Mouse (Mus musculus) right cerebral cortex, postnatal 4 days (tissue): ENCODE results near the gene Jund.

Experiments
- DNase-seq: peaks from one replicate; pipeline ENCODE4 v3.0.0-alpha.2; 2022

The Jund gene

DNA sequence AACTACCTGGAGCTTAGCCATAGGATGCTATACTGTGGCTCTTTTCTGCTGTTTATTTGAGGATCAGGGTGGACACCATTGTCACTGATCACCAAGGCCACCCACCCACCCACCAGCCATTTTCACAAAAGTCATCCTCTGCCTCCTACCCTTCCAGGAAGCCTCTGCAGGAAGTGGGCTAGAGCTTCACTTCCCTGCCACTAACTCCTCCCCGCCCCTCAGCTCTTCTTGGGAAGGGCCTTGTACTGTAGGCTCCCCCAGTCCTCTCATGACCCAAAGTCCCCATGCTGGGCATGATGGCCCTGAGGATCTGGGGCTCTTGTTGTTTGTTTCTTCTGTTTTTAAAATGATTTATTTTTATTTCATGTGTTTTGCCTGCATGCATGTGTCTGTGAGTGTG is 23.4 kb upstream of the Jund start:
- DNase-seq, result no peak

DNA sequence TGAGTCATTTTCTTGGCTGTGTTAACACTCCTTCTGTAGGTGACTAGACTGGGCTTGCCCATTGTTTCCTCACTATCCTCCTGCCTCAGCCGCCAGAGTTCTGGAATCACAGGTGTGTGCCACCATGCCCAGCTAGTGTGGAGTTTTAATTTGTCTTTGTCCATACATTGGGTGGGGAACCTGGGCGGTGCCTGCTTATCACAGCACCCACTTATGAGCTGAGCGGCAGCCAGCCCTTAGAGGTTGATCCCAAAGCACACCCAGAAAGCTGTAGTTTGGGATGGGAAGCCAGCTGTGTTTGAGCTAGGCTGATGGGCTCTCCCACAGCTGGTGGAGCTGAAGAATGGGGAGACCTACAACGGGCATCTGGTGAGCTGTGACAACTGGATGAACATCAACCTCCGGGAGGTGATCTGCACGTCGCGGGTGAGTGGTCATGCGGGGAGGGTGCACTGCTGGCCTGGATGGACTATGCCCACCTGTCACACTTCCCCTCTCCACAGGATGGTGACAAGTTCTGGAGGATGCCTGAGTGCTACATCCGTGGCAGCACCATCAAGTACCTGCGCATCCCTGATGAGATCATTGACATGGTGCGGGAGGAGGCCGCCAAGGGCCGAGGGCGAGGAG is 21.2 kb upstream of the Jund start:
- DNase-seq, result no peak

DNA sequence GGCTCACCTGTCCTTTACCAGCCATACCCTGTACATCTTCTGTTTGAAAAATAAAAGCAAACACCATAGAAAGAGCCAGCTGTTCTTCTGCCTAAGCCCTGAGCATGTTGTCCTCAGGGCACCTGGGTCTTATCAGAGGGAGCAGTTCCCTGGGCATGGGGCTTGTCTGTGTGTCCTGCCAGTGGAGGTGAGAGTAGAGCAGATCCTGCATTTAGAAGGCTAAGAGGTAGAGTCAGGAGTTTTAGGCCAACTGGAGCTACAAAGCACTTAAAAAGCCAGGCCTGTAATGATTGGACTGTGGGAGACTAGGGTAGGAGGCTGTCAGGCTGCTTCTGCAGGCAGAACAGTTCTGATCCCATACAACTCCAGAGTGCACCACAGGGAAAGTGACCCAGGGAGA is 20.1 kb upstream of the Jund start:
- no peak for DNase-seq

DNA sequence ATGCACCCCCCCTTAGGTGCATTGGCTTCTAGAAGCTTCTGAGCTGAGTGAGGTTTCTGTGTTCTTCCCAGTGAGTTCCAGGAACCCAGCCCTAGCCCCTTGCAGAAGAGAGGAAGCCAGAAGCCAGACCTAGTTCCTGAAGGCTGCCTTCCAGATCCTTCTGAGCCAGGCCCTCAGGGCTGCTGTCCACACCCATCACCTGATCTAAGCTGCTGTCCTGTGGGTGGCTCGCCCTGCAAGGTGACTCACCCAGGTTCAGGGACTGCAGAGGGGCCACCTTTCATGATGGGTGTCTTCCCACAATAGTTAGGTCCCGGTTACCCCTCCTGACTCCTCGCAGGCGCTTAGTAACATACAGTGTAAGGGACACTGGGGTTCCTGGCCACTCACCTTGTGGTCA is 19.3 kb upstream of the Jund start:
- no peak for DNase-seq

DNA sequence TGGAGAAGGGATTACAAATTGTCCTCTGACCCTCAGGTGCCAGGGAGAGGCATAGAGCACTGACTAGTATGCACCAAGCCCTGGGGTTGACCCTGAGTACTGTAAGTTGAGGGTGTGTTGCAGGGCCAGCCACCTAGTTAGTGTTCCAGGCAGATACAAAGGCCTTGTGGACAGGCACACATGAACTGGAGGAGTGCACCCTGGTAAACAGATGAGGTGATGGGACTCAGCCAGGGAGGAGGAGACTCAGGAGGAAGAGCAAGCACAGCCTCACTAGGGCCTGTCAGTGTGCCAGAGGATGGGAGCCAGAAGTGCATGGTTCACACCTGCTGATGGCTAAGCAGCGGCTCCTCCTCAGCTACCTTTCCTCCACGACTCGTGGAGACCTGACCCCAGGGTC is 18.7 kb upstream of the Jund start:
- DNase-seq, result no peak

- DNase-seq, result no peak
Observed at GRCm38 (mm10) chr8:70681410-70681809, 17.3 kb upstream of the Jund start.

GRCm38 (mm10) chr8:70682193-70682592 is 16.6 kb upstream of the Jund start:
- DNase-seq, result no peak

GRCm38 (mm10) chr8:70682692-70683091 is 16.1 kb upstream of the Jund start:
- no peak for DNase-seq

DNA sequence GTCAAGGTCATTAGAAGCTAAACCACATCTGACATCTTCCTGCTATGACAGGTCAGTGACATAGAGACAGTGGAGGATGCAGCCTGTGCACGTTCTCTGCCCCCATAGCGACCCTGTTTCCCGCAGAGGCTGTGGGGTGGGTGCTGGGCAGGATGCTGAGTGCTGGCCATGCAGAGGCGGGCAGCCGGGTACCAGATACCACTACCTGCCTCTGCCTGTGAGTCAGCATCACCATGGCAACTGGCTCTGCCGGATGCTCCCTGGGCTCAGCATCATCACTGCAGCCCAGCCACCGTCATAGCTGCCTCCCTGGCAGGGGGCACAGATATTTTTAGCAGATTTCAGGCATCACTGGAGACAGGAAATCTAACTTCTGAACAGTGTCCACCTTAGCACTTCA is 14.5 kb upstream of the Jund start:
- DNase-seq, result no peak

DNA sequence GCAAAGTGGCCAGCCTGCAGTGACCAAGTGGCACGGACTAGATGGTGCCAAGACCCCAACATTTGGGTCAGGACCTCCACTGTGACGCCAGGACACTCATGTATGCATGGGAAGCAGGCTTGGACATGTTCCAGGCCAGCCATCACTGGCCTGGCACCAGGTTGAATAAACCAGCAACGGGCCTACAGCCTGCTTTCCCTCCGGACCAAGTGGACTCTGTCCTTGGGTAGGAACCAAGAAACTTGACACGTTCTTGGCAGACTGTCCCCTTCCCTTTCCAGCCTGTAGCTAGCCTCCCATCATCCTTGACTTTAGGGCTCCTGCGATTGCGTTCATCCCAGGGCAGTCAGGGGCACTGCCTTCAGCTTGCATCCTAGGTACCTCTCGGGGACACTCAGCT is 11.2 kb upstream of the Jund start:
- DNase-seq, result no peak

- DNase-seq, result no peak
Observed at GRCm38 (mm10) chr8:70688136-70688535, 10.6 kb upstream of the Jund start.

GRCm38 (mm10) chr8:70689892-70690390 is 8.8 kb upstream of the Jund start:
- DNase-seq, result no peak

DNA sequence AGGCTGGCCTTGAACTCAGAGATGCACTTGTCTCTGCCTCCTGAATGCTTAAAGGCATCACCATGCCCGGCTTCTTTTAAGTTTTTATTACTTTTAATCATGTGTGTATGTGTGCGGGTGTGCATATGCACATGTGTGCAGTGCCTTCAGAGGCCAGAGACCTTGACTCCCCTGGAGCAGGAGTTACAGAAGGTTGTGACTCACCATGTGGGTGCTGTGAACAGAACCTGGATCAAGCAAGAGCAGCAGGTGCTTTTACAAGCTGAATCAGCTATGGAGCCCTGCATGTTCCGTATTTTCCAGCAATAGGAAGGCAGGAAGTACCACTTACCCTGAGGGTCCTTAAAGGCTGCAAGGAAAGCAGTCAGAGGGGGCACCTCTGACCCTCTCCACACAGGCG is 7.5 kb upstream of the Jund start:
- DNase-seq, result no peak

DNA sequence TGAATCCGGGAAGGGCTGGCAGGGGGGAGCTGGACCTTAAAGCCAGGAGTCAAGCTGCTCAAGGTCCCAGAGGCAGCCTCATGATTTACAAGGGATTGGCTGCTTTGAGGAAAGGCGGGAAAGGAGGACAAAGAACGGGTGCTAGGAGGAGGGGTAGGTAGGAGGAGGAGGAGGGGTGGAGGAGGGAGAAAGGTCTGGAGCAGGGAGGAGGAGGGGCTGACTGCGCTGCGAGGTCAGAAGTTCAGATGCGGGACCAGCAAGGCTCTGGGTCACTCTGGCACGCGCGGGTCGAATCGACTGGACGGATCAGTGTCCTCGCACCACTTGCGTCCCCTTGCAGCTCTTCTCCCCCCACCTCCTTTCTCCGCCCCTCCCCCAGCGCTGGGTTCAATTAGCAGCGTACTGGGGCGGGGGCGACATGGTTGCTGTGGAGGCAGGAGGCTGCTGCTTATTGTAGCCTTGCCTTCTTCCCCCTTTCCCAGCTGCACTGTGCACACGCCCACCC is 7.0 kb upstream of the Jund start:
- peak; percentile 62 for DNase-seq

- no peak for DNase-seq
Observed at GRCm38 (mm10) chr8:70693636-70694035, 5.1 kb upstream of the Jund start.

GRCm38 (mm10) chr8:70695318-70696018 is 3.3 kb upstream of the Jund start:
- DNase-seq, result no peak

- DNase-seq, result peak; percentile 65
Observed at GRCm38 (mm10) chr8:70696019-70696885, 2.5 kb upstream of the Jund start.

GRCm38 (mm10) chr8:70696946-70697345 is 1.8 kb upstream of the Jund start:
- DNase-seq, result no peak

DNA sequence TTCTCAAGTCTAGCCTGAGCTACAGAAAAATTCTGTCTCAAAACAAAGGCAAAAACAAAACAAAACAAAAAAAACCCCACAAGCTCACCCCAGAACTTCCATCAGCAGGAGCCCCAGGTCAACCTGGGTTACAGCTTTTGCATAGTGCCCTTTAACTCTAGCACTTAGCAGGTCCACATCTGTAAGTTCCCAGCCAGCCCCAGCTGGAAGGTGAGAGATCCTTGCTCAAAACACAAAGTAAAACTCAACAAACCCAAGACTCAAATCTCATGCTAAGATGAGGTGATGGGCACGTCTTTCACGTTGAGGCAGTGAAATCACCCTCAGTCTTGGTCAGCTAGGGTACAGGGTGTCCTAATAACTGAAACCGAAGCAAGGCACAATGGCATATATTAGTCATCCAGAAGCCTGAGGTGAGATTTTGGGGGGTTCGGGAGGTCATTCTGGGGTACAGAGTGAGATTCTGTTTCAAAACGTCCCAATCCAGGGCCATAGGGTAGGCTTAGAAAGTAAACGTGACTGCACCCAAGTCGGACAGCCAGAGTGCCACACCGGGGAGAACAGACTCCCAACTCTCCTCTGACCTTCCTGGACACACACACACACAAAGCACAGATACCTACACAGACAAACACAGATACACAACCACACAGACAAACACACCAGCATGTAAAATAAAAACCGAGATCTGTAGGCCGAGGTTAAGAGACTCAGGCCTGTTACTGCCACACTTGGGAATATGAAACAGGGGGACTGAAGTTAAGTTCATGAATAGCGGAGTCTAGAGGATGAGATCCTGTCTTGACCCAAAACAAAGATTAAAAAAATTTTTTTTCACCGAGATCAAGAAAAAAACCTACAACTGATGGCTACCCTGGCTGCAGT is 1.1 kb upstream of the Jund start:
- no peak for DNase-seq

GRCm38 (mm10) chr8:70699116-70699833 is 526 bp downstream of the Jund start:
- DNase-seq, result no peak

DNA sequence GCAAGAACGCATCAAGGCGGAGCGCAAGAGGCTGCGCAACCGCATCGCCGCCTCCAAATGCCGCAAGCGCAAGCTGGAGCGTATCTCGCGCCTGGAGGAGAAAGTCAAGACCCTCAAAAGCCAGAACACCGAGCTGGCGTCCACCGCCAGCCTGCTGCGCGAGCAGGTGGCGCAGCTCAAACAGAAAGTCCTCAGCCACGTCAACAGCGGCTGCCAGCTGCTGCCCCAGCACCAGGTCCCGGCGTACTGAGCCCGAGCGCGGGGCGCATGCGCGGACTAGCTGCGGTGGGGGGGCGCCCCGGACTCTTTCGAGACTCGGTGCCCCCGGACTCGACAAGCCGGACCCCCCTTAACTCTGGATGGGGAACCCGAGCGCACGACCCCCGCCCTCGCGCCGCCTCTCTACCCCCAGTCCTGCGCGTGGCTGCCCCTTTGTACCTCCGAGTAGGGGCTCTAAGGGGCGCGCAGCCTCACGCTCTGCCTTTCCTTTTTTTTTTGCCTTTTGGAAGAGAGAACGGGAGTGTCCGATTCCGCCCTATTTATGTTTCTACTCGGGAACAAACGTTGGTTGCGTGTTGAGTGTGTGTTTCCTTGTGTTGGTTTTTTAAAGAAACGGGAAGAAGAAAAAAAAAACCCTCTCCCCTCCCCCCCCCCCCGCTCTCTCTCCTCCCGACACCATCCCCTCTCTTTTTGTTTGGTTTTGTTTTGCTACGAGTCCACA is 1.2 kb downstream of the Jund start:
- peak; percentile 83 for DNase-seq
